Mouse (Mus musculus) forebrain, postnatal 0 days (tissue): Measurements from ENCODE around the gene Cand1. TPM values are rescaled to one million over a fixed set of nuclear protein-coding genes. Genes with fewer than 3 reads are reported as not detected.

Experiments
- ATAC-seq: fragments of 200-750 bp; cut with Nextera tagmentation; 2 replicates; pipeline ENCODE4 v1.8.0; 2017; ENCODE audit warnings: mild to moderate bottlenecking, moderate library complexity
- DNase-seq: peaks from one replicate; pipeline ENCODE4 v3.0.0-alpha.2; 2015
- H3K27ac ChIP-seq: fragments of 300-500 bp; sonication (generic); 2 replicates; pipeline ENCODE4 v1.5.1; 2014; ENCODE audit warnings: low read depth, mild to moderate bottlenecking, antibody characterized with exemption, low read length, moderate library complexity, mixed read lengths
- H3K27me3 ChIP-seq: fragments of 300-500 bp; sonication (generic); 2 replicates; pipeline ENCODE4 v1.6.1; 2014; ENCODE audit warnings: mild to moderate bottlenecking, low read length, mixed read lengths; ENCODE audit not compliant: insufficient read depth
- H3K36me3 ChIP-seq: fragments of 300-500 bp; sonication (generic); 2 replicates; pipeline ENCODE4 v1.6.1; 2014; ENCODE audit warnings: mild to moderate bottlenecking, moderate library complexity; ENCODE audit not compliant: insufficient read depth
- H3K4me1 ChIP-seq: fragments of 300-500 bp; sonication (generic); 2 replicates; pipeline ENCODE4 v1.6.1; 2014; ENCODE audit warnings: antibody characterized with exemption; ENCODE audit not compliant: insufficient read depth
- H3K4me2 ChIP-seq: fragments of 300-500 bp; sonication (generic); 2 replicates; pipeline ENCODE4 v1.6.1; 2014; ENCODE audit warnings: low read depth, mild to moderate bottlenecking, moderate library complexity
- H3K4me3 ChIP-seq: fragments of 300-500 bp; sonication (generic); 2 replicates; pipeline ENCODE4 v1.5.1; 2014; ENCODE audit warnings: low read depth, low read length, mixed read lengths
- H3K9ac ChIP-seq: fragments of 300-500 bp; sonication (generic); 2 replicates; pipeline ENCODE4 v1.6.1; 2014; ENCODE audit warnings: mild to moderate bottlenecking
- H3K9me3 ChIP-seq: fragments of 300-500 bp; sonication (generic); 2 replicates; pipeline ENCODE4 v1.6.1; 2016; ENCODE audit warnings: low read length
- CTCF ChIP-seq: sonication (generic); IDR thresholded peaks from 2 replicates; pipeline ENCODE4 v1.5.1; 2016; ENCODE audit warnings: antibody characterized with exemption, control low read depth, low read depth
- WGBS: fragments of 180-500 bp; shearing (Covaris S2); extraction: QIAGEN DNeasy Blood & Tissue Kit; methylation state at CpG from one replicate; pipeline ENCODE4 v1.1.7; 2014; 5-methylcytosine and 5-hydroxymethylcytosine counted together
- polyA plus RNA-seq: library from polyadenylated mRNA; unstranded; fragments of >200 nt; fragmentation: Nextera tagmentation; extraction: Ambion mirVana; gene quantifications from 2 replicates; pipeline ENCODE4 v1.2.1, GENCODE M21; 2015
- total RNA-seq: library from RNA; depleted of rRNA; stranded (reverse); fragments of >200 nt; gene quantifications from 2 replicates; pipeline ENCODE4 v1.2.3, GENCODE M21; 2014

Gene Cand1
- total and polyA plus RNA-seq, 2 experiments from 2014 or later: 28.6 to 116 TPM

DNA sequence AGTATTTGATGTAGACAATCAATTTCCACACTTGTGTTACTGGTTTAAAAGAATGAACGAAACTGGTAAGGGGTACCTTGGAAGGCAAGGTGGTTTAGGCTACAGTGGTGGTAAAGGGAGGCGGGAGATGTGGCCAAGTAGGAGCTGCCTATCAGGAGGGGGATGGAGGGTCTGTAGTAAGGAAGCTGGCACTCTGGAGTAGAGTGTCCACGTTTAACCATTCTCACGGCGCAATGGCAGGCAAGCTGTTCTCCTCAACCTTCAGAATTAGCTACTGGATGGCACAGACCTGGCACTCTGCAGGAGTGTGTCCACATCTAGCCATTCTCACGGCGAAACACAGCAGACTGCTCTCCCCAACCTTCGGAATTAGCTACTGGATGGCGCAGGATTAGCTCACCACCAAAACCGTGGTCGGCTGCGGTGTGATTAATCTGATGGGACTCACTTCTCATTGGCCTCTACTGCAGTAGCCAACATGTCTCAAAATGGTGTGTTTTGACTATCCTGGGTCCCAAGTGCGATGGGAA, 42.2 kb downstream of the Cand1 start:
- Histone ChIP-seq H3K4me3 (no peak overlapping the region), H3K9me3 (no peaks in the 10 kb centered on the region), H3K9ac (no peak overlapping the region), H3K27ac (no peak overlapping the region), H3K27me3 (no peaks in the 10 kb centered on the region), H3K36me3 (peaks cover 16% of the 10 kb centered on the region), H3K4me2 (no peak overlapping the region), H3K4me1 (no peaks in the 10 kb centered on the region)
- 95% methylated on average over 13 of the region's 13 CpGs for WGBS
- DNase-seq: no peak
- TF ChIP-seq CTCF: no peak
- no peak for ATAC-seq

DNA sequence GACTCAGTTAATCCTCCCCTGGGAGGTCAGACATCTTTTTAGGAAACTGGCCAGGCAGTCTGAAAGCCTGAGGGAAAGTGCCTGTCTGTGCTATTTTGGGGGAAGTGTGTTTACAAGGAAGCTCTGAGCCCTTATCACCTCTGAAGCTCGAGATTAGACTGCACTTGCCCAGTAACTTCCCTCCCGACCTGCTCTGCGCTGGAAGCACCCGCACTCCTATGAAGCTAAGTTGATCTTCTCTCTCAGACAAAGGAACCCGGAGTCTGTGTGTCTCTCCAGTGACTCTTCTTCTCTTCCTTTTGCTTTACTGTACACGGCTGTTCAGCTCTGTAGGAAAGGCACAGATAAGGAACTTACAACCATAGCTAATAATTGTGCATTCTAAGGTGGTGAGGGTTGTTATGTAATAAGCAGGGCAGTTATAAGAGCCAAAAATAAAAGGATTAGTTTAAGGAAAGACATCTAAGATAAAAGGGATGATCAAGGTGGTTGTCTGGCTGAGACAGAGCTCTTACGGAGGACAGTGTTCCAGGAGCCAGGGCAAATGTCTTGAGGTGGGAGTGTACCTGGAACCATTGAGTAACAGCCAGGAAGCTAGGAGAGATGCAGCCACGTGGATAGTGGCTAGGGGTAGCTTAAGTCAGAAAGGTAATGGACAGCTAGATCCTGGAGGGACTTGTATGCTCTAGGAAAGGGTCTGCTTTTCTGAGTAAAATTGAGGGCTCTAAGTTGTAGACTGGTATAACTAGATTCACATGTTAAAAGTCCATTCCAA, 47.1 kb downstream of the Cand1 start:
- Histone ChIP-seq H3K4me3 (no peak overlapping the region), H3K4me2 (no peak overlapping the region), H3K36me3 (no peaks in the 10 kb centered on the region), H3K27ac (no peak overlapping the region), H3K4me1 (no peaks in the 10 kb centered on the region), H3K9ac (no peak overlapping the region), H3K27me3 (no peaks in the 10 kb centered on the region), H3K9me3 (no peaks in the 10 kb centered on the region)
- 70% methylated on average over 8 of the region's 8 CpGs for WGBS
- no peak for TF ChIP-seq CTCF
- ATAC-seq (no peak), DNase-seq (no peak)

DNA sequence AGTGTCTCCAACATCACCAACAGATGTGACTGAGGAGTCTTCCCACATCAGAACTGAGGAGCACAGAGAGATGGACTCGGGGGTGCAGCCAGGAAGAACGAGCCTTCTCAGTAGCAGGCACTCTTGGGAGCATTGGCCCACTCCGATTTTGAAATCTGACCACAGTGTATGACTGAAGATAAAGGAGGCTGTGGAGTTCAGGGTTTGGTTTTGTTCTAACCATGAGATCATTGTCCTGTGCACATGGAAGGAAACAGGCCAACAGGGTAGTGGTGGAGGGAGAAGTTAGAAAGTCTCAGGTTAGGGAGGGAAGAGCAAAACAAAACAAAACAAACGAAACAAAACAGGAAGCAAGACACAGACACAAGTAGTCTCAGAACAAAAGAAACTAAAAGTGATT, 52.1 kb downstream of the Cand1 start:
- Histone ChIP-seq H3K4me3 (no peak overlapping the region), H3K27ac (no peak overlapping the region), H3K36me3 (no peaks in the 10 kb centered on the region), H3K27me3 (no peaks in the 10 kb centered on the region), H3K4me1 (no peaks in the 10 kb centered on the region), H3K9me3 (no peaks in the 10 kb centered on the region), H3K4me2 (no peak overlapping the region), H3K9ac (no peak overlapping the region)
- no peak for TF ChIP-seq CTCF
- ATAC-seq: no peak
- WGBS: 67% methylated on average over 4 of the region's 4 CpGs
- no peak for DNase-seq

DNA sequence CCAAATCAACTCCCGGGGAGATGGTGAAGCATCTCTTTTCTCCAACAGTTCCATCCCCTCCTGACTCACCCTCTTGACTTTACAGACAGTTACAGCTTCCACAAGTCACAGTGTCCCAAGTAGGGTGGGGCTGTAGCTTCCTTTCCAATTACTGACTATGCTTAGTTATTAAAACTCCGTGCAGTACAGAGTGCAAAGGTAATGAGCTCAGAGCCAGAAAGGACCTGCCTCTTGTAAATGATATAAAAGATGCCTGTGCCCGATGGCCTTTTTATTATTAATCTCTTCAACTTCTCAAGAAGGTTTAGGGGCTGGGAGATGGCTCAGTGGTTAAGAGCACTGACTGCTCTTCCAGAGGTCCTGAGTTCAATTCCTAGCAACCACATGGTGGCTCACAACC, 70.2 kb downstream of the Cand1 start:
- H3K4me3 ChIP-seq: no peak overlapping the region
- no peak for TF ChIP-seq CTCF
- 86% methylated on average over 3 of the region's 3 CpGs for WGBS

DNA sequence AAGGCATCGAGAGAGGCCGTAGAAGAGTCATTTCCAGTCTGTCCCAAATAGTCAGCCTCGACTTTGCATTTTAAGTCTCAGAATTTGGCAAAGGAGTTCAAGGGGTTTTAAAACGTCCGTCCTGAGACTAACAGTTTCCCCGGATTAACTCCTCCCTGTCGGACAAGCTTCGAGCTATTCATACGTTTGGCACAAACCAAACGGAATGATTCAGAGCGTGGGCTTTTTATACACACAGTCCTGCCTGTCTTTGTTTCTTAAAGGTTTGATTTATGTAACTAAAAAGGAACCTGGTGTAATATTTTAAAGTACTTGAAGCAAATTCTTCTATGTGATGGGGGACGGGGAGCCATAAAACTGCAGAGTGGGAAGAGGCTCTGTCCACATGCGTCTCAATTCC, 70.6 kb downstream of the Cand1 start:
- Histone ChIP-seq H3K9ac (no peak overlapping the region), H3K36me3 (no peaks in the 10 kb centered on the region), H3K4me3 (no peak overlapping the region), H3K4me1 (no peaks in the 10 kb centered on the region), H3K4me2 (no peak overlapping the region), H3K27me3 (no peaks in the 10 kb centered on the region), H3K9me3 (no peaks in the 10 kb centered on the region), H3K27ac (no peak overlapping the region)
- DNase-seq: no peak
- WGBS: 63% methylated on average over 13 of the region's 13 CpGs
- ATAC-seq: no peak
- TF ChIP-seq CTCF: no peak

More for the DNA sequence above, 70.2 kb downstream of the Cand1 start:
- H3K27me3 ChIP-seq: no peaks in the 10 kb centered on the region
- DNase-seq (no peak), ATAC-seq (no peak)
- H3K4me2 ChIP-seq: no peak overlapping the region
- no peaks in the 10 kb centered on the region for H3K36me3 ChIP-seq
- no peak overlapping the region for H3K27ac ChIP-seq
- H3K4me1 ChIP-seq: no peaks in the 10 kb centered on the region
- H3K9me3 ChIP-seq: no peaks in the 10 kb centered on the region
- H3K9ac ChIP-seq: no peak overlapping the region

DNA sequence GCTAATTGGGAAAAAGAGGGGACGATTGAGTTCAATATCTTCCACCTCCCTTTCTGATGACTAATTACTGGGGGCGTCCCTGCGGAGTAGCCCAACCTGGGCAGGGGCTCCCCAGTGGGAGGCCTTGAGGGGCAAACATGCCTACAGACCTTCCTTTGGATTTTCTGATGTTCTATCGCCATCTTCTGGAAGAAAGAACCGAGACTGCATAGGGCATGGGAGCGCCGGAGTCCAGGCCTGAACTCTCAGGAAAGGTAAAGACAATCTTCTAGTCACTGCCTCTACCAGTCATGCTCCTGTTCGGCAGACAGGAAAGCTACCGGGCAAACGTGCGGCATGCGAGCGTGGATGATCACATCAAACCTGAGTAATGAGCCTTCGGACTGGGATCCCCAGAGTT, 71.1 kb downstream of the Cand1 start:
- Histone ChIP-seq H3K4me1 (no peaks in the 10 kb centered on the region), H3K4me3 (no peak overlapping the region), H3K36me3 (no peaks in the 10 kb centered on the region), H3K9ac (no peak overlapping the region), H3K27me3 (no peaks in the 10 kb centered on the region), H3K27ac (no peak overlapping the region), H3K9me3 (no peaks in the 10 kb centered on the region), H3K4me2 (no peak overlapping the region)
- ATAC-seq: peak; percentile 51; the same call in 1 of the 2 replicates
- DNase-seq: peak; percentile 43
- peak; percentile 56 for TF ChIP-seq CTCF
- WGBS: 29% methylated on average over 14 of the region's 14 CpGs

DNA sequence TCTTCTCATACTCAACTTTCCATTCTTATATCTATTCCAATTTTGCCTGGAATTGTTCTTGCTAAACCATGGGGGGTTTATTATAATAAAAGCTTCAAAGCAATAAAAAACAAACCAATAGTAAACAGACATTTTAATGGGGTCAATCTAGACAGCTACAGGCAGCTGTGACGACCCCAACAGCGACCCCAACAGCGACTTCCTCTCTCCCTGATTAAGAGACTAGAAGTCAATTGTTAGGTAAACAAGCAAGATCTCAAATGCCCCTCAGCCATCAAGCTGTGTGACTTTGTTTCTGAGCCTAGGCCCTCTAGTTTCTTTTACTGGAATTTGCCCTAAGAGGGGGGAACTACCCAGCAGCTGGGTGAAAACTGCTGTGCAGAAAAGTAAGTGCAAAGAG, 72.0 kb downstream of the Cand1 start:
- no peak overlapping the region for H3K9ac ChIP-seq
- H3K9me3 ChIP-seq: no peaks in the 10 kb centered on the region
- no peak overlapping the region for H3K27ac ChIP-seq
- H3K4me1 ChIP-seq: no peaks in the 10 kb centered on the region
- 15% methylated on average over 3 of the region's 3 CpGs for WGBS
- DNase-seq (no peak), ATAC-seq (no peak)
- no peak overlapping the region for H3K4me2 ChIP-seq
- H3K27me3 ChIP-seq: no peaks in the 10 kb centered on the region
- H3K4me3 ChIP-seq: no peak overlapping the region
- no peak for TF ChIP-seq CTCF
- no peaks in the 10 kb centered on the region for H3K36me3 ChIP-seq
